Mouse (Mus musculus) large intestine, adult 2 months (tissue): ENCODE data around the gene Cib1. TPM values are rescaled to one million over a fixed set of nuclear protein-coding genes. Genes with fewer than 3 reads are reported as not detected.

Source experiments
- DNase-seq: peaks from one replicate; pipeline ENCODE4 v3.0.0-alpha.2; 2012; ENCODE audit warnings: low read depth, low spot score
- WGBS: fragments of 180-500 bp; shearing (Covaris S2); methylation state at CpG from one replicate; pipeline ENCODE4 v1.1.7; 2018; 5-methylcytosine and 5-hydroxymethylcytosine counted together
- polyA plus RNA-seq: library from polyadenylated mRNA; depleted of rRNA; stranded (reverse); fragments of >200 nt; gene quantifications from 2 replicates; pipeline ENCODE4 v1.2.3, GENCODE M21; 2012; rRNA removed

Gene Cib1
- 652 and 673 TPM in 2 replicates for polyA plus RNA-seq

GRCm38 (mm10) chr7:80232489-80233029 lies at the start of gene Cib1, which contains the start of gene Gdpgp1:
Cib1 (minus strand) TSS chr7:80232813.
Gdpgp1 (plus strand) TSS chr7:80232865.
- under 1% methylated on average over 56 of the region's 56 CpGs for WGBS
- no peak for DNase-seq

- 84% methylated on average over 3 of the region's 3 CpGs for WGBS
- DNase-seq = no peak
Measured at GRCm38 (mm10) chr7:80281646-80282045, 49.0 kb upstream of the Cib1 start.

- 92% methylated on average over 2 of the region's 2 CpGs for WGBS
- no peak for DNase-seq
Measured at GRCm38 (mm10) chr7:80280998-80281397, 48.4 kb upstream of the Cib1 start.

- 87% methylated on average over 10 of the region's 10 CpGs for WGBS
- DNase-seq = no peak
Measured at GRCm38 (mm10) chr7:80280032-80280431, 47.4 kb upstream of the Cib1 start.

GRCm38 (mm10) chr7:80276374-80276773 lies 43.8 kb upstream of the Cib1 start:
- 92% methylated on average over 4 of the region's 4 CpGs for WGBS
- DNase-seq = no peak

DNA sequence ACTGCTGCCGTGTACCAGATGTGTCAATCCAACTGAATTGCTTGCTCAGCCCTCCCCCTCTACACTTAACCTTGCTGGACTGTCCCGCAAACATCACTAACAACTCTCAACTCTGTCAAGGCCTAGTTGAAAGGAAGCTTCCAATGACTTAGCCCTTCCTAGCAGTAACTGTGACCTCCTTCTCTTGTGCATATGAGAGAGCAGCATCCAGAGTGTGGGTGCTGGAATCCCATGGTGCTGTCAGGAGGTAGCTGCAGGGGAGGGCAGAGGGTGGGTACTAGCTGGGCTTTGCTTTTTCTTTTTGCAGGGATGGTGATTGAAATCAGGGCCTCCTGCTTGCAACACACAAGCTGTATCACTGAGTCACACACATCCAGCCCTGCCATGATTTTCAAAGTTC lies 40.8 kb upstream of the Cib1 start:
- DNase-seq = no peak
- WGBS = 83% methylated on average over 2 of the region's 2 CpGs

- WGBS = under 1% methylated on average over 23 of the region's 23 CpGs
- DNase-seq = no peak
Measured at GRCm38 (mm10) chr7:80269751-80270255, 37.2 kb upstream of the Cib1 start.

GRCm38 (mm10) chr7:80268897-80269750 lies 36.5 kb upstream of the Cib1 start, which contains the start of gene Vps33b:
Vps33b (plus strand) TSS chr7:80269649.
- WGBS = 2% methylated on average over 21 of the region's 21 CpGs
- peak; percentile 97 for DNase-seq

DNA sequence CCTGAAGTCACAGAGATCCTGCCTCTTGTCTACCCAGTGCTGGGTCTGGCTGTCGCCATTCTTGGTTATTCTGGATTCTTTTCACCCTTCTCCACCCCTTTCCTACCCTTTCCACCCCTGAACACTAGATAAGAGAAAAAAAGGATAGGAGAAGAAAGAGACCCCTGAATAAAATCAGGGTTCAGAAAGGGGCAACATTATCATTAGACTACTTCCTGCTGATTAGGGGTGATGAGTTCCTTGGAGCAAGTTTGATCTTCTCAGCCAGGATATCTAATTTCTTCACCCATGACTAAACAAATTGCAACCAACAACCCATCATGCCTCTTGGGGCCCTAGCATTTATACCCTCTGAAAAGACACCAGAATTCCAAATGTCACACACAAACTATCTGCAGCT lies 35.2 kb upstream of the Cib1 start:
- no peak for DNase-seq
- 85% methylated on average over 1 of the region's 1 CpGs for WGBS

- no peak for DNase-seq
- 89% methylated on average over 12 of the region's 12 CpGs for WGBS
Measured at GRCm38 (mm10) chr7:80264606-80265005, 32.0 kb upstream of the Cib1 start.

- under 1% methylated on average over 32 of the region's 32 CpGs for WGBS
- no peak for DNase-seq
Measured at GRCm38 (mm10) chr7:80261372-80261990, 28.9 kb upstream of the Cib1 start.

DNA sequence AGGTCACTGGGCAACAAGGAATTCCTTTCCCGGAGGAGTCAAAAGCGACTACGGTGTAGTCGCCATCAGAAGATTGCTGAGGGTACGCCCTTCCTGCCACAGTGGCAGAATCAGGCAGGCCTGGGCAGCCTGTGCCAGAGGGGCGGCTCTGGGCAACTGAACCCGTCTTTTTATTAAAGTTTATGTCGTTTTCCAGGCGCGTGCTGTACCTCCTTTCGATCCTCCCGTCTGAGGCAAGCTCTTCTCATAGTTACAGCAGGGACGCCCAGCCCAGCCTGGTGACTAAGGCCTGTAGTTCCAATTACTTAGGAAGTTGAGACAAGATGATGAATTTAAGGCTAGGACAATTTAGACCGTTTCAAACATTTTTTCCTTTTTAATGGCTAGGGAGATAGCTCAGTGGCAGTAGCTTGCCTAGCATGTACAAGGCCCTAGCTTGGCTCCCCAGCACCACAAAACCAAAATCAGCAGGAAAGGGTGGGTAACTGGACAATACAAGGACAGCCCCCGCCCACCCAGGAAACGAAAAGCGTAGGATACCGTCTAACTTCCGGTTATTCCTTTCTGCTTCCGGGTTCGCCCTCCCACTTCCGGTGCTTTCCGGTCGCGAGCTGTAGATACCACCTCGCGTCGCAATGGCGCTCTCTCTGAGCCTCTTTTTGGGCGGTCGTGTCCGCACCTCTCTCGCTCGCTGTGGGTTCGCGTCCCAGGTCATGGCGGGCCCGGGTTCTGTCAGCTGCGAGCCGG lies 28.2 kb upstream of the Cib1 start, which contains the start of gene Ngrn:
TSS of gene Ngrn (plus strand) at position 591 of the 747 bp plus-strand sequence.
- DNase-seq = peak; percentile 60

GRCm38 (mm10) chr7:80257706-80258105 lies 25.1 kb upstream of the Cib1 start:
- no peak for DNase-seq
- 81% methylated on average over 2 of the region's 2 CpGs for WGBS

More for the DNA sequence above, 28.2 kb upstream of the Cib1 start, which contains the start of gene Ngrn:
- WGBS = 27% methylated on average over 40 of the region's 40 CpGs

DNA sequence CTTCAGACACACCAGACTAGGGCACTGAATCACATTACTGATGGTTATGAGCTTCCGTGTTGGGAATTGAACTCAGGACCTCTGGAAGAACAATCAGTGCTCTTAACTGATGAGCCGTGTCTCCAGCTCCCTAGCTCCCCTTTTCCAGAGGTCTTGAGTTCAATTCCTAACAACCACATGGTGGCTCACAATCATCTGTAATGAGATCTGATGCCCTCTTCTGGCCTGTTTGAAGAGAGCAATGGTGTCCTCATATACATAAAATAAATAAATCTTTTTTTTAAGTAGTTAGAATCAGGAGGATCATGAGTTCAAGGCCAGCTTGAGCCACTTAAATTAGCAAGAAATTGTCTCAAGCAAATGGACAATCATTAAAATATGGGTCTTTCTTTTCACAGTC lies 23.4 kb upstream of the Cib1 start:
- no peak for DNase-seq
- WGBS = 74% methylated on average over 2 of the region's 2 CpGs

DNA sequence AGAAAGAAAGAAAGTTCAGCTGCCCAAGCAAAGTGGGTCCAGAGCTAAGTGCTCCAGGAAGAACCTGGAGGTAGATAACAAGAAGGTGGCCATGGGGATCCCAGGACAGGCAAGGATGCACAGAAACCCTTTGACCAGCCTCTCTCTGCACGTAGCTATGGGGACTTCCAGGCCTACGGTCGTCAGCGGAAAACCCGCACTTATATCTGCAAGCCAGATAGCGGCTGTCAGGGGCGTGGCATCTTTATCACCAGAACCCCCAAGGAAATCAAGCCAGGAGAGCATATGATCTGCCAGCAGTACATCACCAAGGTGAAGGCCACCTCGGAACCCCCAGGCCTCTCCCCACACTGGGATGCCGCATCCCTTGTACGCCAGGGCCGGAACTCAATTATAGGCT lies 20.3 kb upstream of the Cib1 start:
- no peak for DNase-seq
- 90% methylated on average over 11 of the region's 11 CpGs for WGBS

DNA sequence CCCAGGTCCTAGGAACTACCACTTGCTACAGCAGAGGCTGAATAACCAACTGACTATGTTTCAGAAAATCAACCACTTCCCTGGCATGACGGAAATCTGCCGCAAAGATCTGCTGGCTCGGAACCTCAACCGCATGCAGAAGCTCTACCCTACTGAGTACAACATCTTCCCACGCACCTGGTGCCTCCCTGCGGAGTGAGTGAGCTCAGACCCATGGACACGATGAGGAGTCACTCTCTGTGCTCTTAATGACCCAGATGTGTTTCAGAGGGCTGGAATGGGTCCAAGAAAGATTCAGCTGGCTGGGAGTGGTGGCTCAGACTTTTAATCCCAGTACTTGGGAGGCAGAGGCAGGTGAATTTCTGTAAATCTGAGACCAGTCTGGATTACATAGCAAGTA lies 19.8 kb upstream of the Cib1 start:
- no peak for DNase-seq
- WGBS = 80% methylated on average over 7 of the region's 7 CpGs

DNA sequence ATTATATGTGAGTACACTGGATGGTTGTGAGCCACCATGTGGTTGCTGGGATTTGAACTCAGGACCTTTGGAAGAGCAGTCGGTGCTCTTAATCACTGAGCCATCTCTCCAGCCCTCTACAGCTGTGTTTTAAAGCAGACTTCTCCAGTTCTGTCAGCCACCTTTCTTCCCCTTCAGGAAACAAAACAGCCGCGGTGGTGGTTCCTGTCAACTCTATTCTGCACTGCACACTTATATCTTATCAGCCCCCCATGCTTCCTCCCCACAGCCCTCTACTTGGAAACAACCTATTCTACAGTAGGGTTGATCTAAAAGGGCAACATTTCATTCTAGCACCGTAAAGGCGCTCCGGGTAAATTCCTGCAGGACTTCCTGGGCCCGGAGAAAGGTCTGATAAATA lies 14.2 kb upstream of the Cib1 start:
- 48% methylated on average over 7 of the region's 7 CpGs for WGBS

DNA sequence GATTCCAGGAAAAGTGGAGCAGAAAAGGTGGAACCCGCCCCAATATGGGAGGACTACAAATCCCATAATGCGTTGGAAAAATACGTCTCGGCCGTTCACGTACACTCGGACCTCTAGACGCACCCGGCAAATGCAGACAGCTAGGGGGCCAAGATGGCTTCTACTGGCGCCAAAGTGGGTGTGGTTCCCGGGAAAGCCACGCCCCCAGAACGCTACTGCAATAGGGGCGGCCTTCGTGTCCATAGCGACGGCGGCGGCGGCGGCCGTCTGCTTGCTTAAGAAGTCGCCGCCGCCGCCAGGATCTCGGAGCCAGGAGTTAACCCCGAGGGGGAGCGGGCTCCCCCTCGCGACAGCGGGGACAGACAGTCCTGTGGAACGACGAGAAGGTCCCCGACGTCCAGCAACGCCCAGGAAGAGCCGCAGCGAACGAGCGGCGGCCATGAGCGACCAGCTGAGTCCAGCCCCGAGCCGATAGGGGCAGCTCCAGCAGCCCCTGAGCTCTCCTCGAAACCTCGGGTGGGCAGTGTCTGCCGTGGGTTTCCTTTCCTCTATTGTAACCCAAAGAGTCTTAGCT lies 13.6 kb upstream of the Cib1 start, which contains the start of gene Ttll13:
TSS of gene Ttll13 (plus strand) at position 229 of the 574 bp plus-strand sequence.
- WGBS = under 1% methylated on average over 48 of the region's 48 CpGs
- DNase-seq = peak; percentile 86

More for the DNA sequence above, 14.2 kb upstream of the Cib1 start:
- DNase-seq = no peak

- WGBS = 91% methylated on average over 4 of the region's 4 CpGs
- no peak for DNase-seq
Measured at GRCm38 (mm10) chr7:80244851-80245250, 12.2 kb upstream of the Cib1 start.
